Mouse (Mus musculus): Measurements from ENCODE around the gene Tet2. TPM values are rescaled to one million over a fixed set of nuclear protein-coding genes. Genes with fewer than 3 reads are reported as not detected.

Tet2 gene
- polyA plus RNA-seq, 1 experiment, result 2.9 TPM

- no peak overlapping the region for H3ac ChIP-seq (ENCODE audit: control insufficient read depth, insufficient read length)
- H3K4me2 ChIP-seq (ENCODE audit: low read depth), result no peak overlapping the region
- no peaks in the 10 kb centered on the region for H3K27me3 ChIP-seq (ENCODE audit: control insufficient read depth, insufficient read depth, insufficient read length)
- no peaks in the 10 kb centered on the region for H3K36me3 ChIP-seq (ENCODE audit: control insufficient read depth, insufficient read depth)
- H3K4me3 ChIP-seq, result no peak overlapping the region
- no peaks in the 10 kb centered on the region for H3K79me2 ChIP-seq (ENCODE audit: control insufficient read depth, insufficient read depth)
- no peak for TF ChIP-seq SRF (IDR thresholded peaks at IDR 0.05; ENCODE audit: control insufficient read depth, insufficient read length, low read depth)
- TF ChIP-seq REST (IDR thresholded peaks at IDR 0.05; ENCODE audit: insufficient read depth, insufficient read length), result no peak
- no peak for TF ChIP-seq TCF12 (IDR thresholded peaks at IDR 0.05; ENCODE audit: insufficient read depth, poor library complexity, severe bottlenecking)
- no peak for TF ChIP-seq TCF3 (IDR thresholded peaks at IDR 0.05; ENCODE audit: insufficient read length, low read depth)
- no peak for TF ChIP-seq MAX (IDR thresholded peaks at IDR 0.05; ENCODE audit: low read depth)
- no peak for TF ChIP-seq POLR2AphosphoS2 (IDR thresholded peaks at IDR 0.05; ENCODE audit: insufficient read length, low read depth)
- TF ChIP-seq POLR2A (IDR thresholded peaks at IDR 0.05; ENCODE audit: insufficient read length, low read depth), result no peak
- TF ChIP-seq MYOD1 (IDR thresholded peaks at IDR 0.05; ENCODE audit: control insufficient read depth in 1 of 3, insufficient read length in 2 of 3, low read depth in 2 of 3), result no peak
- TF ChIP-seq MYOG (IDR thresholded peaks at IDR 0.05; ENCODE audit: control insufficient read depth in 1 of 3, insufficient read depth in 1 of 3, insufficient read length in 2 of 3, low read depth in 2 of 3), result no peak
- no peak for TF ChIP-seq USF1 (IDR thresholded peaks at IDR 0.05; ENCODE audit: low read depth)
Measured at GRCm38 (mm10) chr3:133551941-133552340, 7.0 kb upstream of the Tet2 start.

- no peak overlapping the region for H3K4me2 ChIP-seq (ENCODE audit: low read depth)
- no peak overlapping the region for H3ac ChIP-seq (ENCODE audit: control insufficient read depth, insufficient read length)
- peak in 2 of 3 experiments; percentile 78 to 87 for TF ChIP-seq MYOD1 (IDR thresholded peaks at IDR 0.05; ENCODE audit: control insufficient read depth in 1 of 3, insufficient read length in 2 of 3, low read depth in 2 of 3)
- no peak for TF ChIP-seq POLR2A (IDR thresholded peaks at IDR 0.05; ENCODE audit: insufficient read length, low read depth)
- TF ChIP-seq CEBPB (IDR thresholded peaks at IDR 0.05; ENCODE audit: insufficient read depth, poor library complexity, severe bottlenecking), result no peak
- H3K79me2 ChIP-seq (ENCODE audit: control insufficient read depth, insufficient read depth), result no peaks in the 10 kb centered on the region
- H3K36me3 ChIP-seq (ENCODE audit: control insufficient read depth, insufficient read depth), result no peaks in the 10 kb centered on the region
- H3K27me3 ChIP-seq (ENCODE audit: control insufficient read depth, insufficient read depth, insufficient read length), result no peaks in the 10 kb centered on the region
- no peak overlapping the region for H3K4me3 ChIP-seq
Measured at GRCm38 (mm10) chr3:133549385-133550170, 4.6 kb upstream of the Tet2 start.

GRCm38 (mm10) chr3:133548613-133549012 is 3.7 kb upstream of the Tet2 start:
- Histone ChIP-seq H3K27me3 (ENCODE audit: control insufficient read depth, insufficient read depth, insufficient read length) (no peaks in the 10 kb centered on the region), H3K4me2 (ENCODE audit: low read depth) (no peak overlapping the region), H3K36me3 (ENCODE audit: control insufficient read depth, insufficient read depth) (no peaks in the 10 kb centered on the region), H3K79me2 (ENCODE audit: control insufficient read depth, insufficient read depth) (peaks cover under 1% of the 10 kb centered on the region), H3K4me3 (no peak overlapping the region), H3ac (ENCODE audit: control insufficient read depth, insufficient read length) (no peak overlapping the region)
- TF ChIP-seq CEBPB (IDR thresholded peaks at IDR 0.05; ENCODE audit: insufficient read depth, poor library complexity, severe bottlenecking), result no peak
- TF ChIP-seq TCF12 (IDR thresholded peaks at IDR 0.05; ENCODE audit: insufficient read depth, poor library complexity, severe bottlenecking), result no peak
- TF ChIP-seq USF1 (IDR thresholded peaks at IDR 0.05; ENCODE audit: low read depth), result no peak
- TF ChIP-seq POLR2AphosphoS2 (IDR thresholded peaks at IDR 0.05; ENCODE audit: insufficient read length, low read depth), result no peak
- no peak for TF ChIP-seq E2F4 (IDR thresholded peaks at IDR 0.05; ENCODE audit: insufficient read depth)
- TF ChIP-seq MAX (IDR thresholded peaks at IDR 0.05; ENCODE audit: low read depth), result no peak
- TF ChIP-seq TCF3 (IDR thresholded peaks at IDR 0.05; ENCODE audit: insufficient read length, low read depth), result no peak
- no peak for TF ChIP-seq MYOG (IDR thresholded peaks at IDR 0.05; ENCODE audit: control insufficient read depth in 1 of 3, insufficient read depth in 1 of 3, insufficient read length in 2 of 3, low read depth in 2 of 3)
- TF ChIP-seq MYOD1 (IDR thresholded peaks at IDR 0.05; ENCODE audit: control insufficient read depth in 1 of 3, insufficient read length in 2 of 3, low read depth in 2 of 3), result no peak
- TF ChIP-seq REST (IDR thresholded peaks at IDR 0.05; ENCODE audit: insufficient read depth, insufficient read length), result no peak
- no peak for TF ChIP-seq POLR2A (IDR thresholded peaks at IDR 0.05; ENCODE audit: insufficient read length, low read depth)
- no peak for TF ChIP-seq SRF (IDR thresholded peaks at IDR 0.05; ENCODE audit: control insufficient read depth, insufficient read length, low read depth)

- Histone ChIP-seq H3K4me2 (ENCODE audit: low read depth) (no peak overlapping the region), H3K27me3 (ENCODE audit: control insufficient read depth, insufficient read depth, insufficient read length) (no peaks in the 10 kb centered on the region)
Measured at GRCm38 (mm10) chr3:133546790-133547189, 1.9 kb upstream of the Tet2 start.

GRCm38 (mm10) chr3:133545304-133545666 is 346 bp upstream of the Tet2 start:
- peak overlapping the region; percentile 63 for H3K4me2 ChIP-seq (ENCODE audit: low read depth)
- TF ChIP-seq MAX (IDR thresholded peaks at IDR 0.05; ENCODE audit: low read depth) (no peak), MYOG (IDR thresholded peaks at IDR 0.05; ENCODE audit: control insufficient read depth in 1 of 3, insufficient read depth in 1 of 3, insufficient read length in 2 of 3, low read depth in 2 of 3) (no peak)
- peak overlapping the region; percentile 97 for H3K4me3 ChIP-seq
- peaks cover 33% of the 10 kb centered on the region for H3K79me2 ChIP-seq (ENCODE audit: control insufficient read depth, insufficient read depth)
- peak overlapping the region; percentile 99 for H3ac ChIP-seq (ENCODE audit: control insufficient read depth, insufficient read length)
- H3K27me3 ChIP-seq (ENCODE audit: control insufficient read depth, insufficient read depth, insufficient read length), result no peaks in the 10 kb centered on the region
- no peaks in the 10 kb centered on the region for H3K36me3 ChIP-seq (ENCODE audit: control insufficient read depth, insufficient read depth)

More at GRCm38 (mm10) chr3:133546790-133547189, 1.9 kb upstream of the Tet2 start:
- Histone ChIP-seq H3K79me2 (ENCODE audit: control insufficient read depth, insufficient read depth) (peaks cover 19% of the 10 kb centered on the region), H3K36me3 (ENCODE audit: control insufficient read depth, insufficient read depth) (no peaks in the 10 kb centered on the region), H3ac (ENCODE audit: control insufficient read depth, insufficient read length) (no peak overlapping the region), H3K4me3 (no peak overlapping the region)
- TF ChIP-seq CEBPB (IDR thresholded peaks at IDR 0.05; ENCODE audit: insufficient read depth, poor library complexity, severe bottlenecking) (no peak), E2F4 (IDR thresholded peaks at IDR 0.05; ENCODE audit: insufficient read depth) (no peak), POLR2A (IDR thresholded peaks at IDR 0.05; ENCODE audit: insufficient read length, low read depth) (no peak), REST (IDR thresholded peaks at IDR 0.05; ENCODE audit: insufficient read depth, insufficient read length) (no peak), USF1 (IDR thresholded peaks at IDR 0.05; ENCODE audit: low read depth) (no peak), POLR2AphosphoS2 (IDR thresholded peaks at IDR 0.05; ENCODE audit: insufficient read length, low read depth) (no peak), MYOG (IDR thresholded peaks at IDR 0.05; ENCODE audit: control insufficient read depth in 1 of 3, insufficient read depth in 1 of 3, insufficient read length in 2 of 3, low read depth in 2 of 3) (no peak)
